Mouse (Mus musculus) erythroblast, embryonic 14.5 days (primary cell): ENCODE results near the gene Nrxn2.

Source experiments
- GATA1 ChIP-seq: IDR thresholded peaks from 2 replicates; pipeline ENCODE4 v1.6.1; 2012; ENCODE audit warnings: low read length, inconsistent platforms, mixed read lengths
- TAL1 ChIP-seq: IDR thresholded peaks from 3 replicates; pipeline ENCODE4 v1.6.1; 2012; ENCODE audit warnings: low read length, inconsistent platforms, mixed read lengths

GRCm38 (mm10) chr19:6449841-6450240 is 31.3 kb downstream of the Nrxn2 start:
- TF ChIP-seq GATA1 (no peak), TAL1 (no peak)
